Mouse (Mus musculus): ENCODE results near the gene Tfb1m. TPM values are rescaled to one million over a fixed set of nuclear protein-coding genes. Genes with fewer than 3 reads are reported as not detected.

Gene Tfb1m
- 9.2 TPM for polyA plus RNA-seq (2014; fragmentation: Illumina TruSeq; extraction: RNeasy Lipid Tissue Mini Kit (QIAGEN cat#74804); ENCODE audit: low read depth, low replicate concordance)

DNA sequence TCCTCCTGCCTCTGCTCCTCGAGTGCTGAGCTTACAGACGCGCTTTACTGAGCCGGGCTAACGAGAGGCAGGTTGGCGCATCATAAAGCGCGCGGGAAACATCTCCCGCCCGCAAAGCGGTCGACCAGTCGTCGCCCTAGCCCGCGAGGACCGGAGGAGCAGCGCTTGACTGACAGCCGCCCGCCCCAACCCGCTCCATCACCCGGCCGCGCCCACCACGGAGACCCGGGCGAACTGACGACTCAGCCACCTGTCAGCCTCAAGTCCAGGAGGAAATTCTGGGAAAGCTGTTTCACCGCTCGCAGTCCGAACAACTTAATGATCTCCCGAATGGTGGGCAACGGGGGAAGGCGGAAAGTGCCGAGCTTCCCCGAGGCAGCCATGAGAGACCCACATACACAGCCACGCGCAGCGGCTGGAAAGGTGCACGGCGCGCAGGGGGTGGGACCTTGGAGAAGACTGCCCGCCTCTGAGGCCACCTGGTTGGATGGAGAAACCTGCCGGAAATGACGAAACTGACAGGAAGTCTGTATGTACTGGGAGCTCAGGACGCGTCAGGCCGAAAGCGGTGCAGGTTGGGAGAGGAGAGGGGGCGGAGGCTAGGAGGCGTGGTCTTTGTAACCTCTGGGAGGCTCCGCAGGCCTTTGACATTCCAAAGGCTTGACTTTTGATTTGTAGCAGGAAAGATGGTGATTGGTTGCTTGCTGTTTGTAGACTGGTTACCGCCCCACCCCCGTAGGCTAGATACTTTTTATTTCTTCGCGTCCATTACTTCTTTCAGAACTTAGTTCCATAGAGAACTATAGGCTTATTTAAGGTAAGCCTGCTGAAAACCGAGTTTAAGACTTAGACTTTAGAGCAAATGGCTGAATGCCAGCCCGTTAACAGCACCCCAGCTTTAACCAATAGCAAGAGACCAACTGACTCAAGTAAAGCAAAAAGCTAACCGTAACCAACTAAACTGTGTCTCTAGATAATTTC lies at the start of gene Tfb1m:
Gene Tfb1m (minus strand): TSS at position 451 of the 981 bp plus-strand sequence.

DNA sequence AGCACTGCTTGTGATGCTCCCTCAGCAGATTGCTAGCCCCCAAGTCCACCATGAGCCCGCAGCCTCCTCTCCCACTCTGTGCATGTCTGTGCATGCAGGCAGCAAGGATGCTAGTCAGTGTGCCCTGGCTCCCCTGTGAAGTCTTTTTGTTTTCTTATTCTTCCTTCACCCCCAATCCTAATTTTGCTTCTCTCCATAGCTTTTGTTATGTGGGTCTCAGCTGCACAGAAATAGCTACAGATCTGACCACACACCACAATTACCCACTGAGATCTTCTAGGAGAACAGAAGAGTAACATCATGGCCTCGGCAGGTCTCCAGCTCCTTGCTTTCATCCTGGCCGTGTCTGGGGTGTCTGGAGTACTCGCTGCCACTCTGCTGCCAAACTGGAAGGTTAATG lies 25.3 kb downstream of the Tfb1m start, which contains the start of gene Cldn20:
Gene Cldn20 (plus strand): TSS at position 301 of the 400 bp plus-strand sequence.

Other genes starting within 250 kb of the Tfb1m start
- gene Tiam2, start 231.2 kb downstream of the Tfb1m start, polyA plus RNA-seq (2014; fragmentation: Illumina TruSeq; extraction: RNeasy Lipid Tissue Mini Kit (QIAGEN cat#74804); ENCODE audit: low read depth, low replicate concordance): 0.91 TPM
- gene Cldn20, start 25.2 kb downstream of the Tfb1m start, polyA plus RNA-seq (2014; fragmentation: Illumina TruSeq; extraction: RNeasy Lipid Tissue Mini Kit (QIAGEN cat#74804); ENCODE audit: low read depth, low replicate concordance): not detected
- not detected for gene Nox3, start 138.5 kb upstream of the Tfb1m start, polyA plus RNA-seq (2014; fragmentation: Illumina TruSeq; extraction: RNeasy Lipid Tissue Mini Kit (QIAGEN cat#74804); ENCODE audit: low read depth, low replicate concordance)